Comparison of ENCODE assay signal across 8 mouse cellular contexts in genomic region chr17:26123267-26123684, GRCm38 (mm10). TPM values are rescaled to one million over a fixed set of nuclear protein-coding genes. Genes with fewer than 3 reads are reported as not detected.
DNase-seq lines count a peak whose midpoint lies in the region; ATAC-seq lines count a peak whose summit lies in the region.

Gene Mrpl28, plus strand, starts transcription at chr17:26123500.

- H3K27ac ChIP-seq in lung, embryonic 16.5 days (ENCODE audit: low read length), result 0 out of 2 replicates have a peak within 1 kb of the TSS, but pooled peaks have one; percentile 58

- H3K4me2 ChIP-seq in lung, embryonic 16.5 days (ENCODE audit: low read depth, low read length), result peak within 1 kb of the TSS; percentile 92

- peak; percentile 95 for DNase-seq in MEL-GATA-1-ER (ENCODE audit: extremely low read depth, low read depth)
- DNase-seq in cerebellum, adult 8-10 months, result peak; percentile 90
- peak; percentile 99 for DNase-seq in forelimb bud, embryonic 11.5 days (ENCODE audit: low read depth, low spot score)
- DNase-seq in layer of hippocampus, adult 9-10 months (ENCODE audit: low spot score), result peak; percentile 76
- peak; percentile 71 for DNase-seq in ovary, postnatal 10 days (ENCODE audit: low spot score)
- DNase-seq in thymus, postnatal 10 days (ENCODE audit: low spot score in 2 of 2), result peak; percentile 86 to 93

- WGBS in lung, embryonic 16.5 days, result under 1% methylated on average over 32 of the region's 32 CpGs

- ATAC-seq in hematopoietic stem cell, adult 5-6 weeks (replicated peaks in 1 of 2; ENCODE audit: insufficient read depth in 1 of 2, low FRiP score in 2 of 2, low TSS enrichment in 1 of 2, low read depth in 1 of 2, poor library complexity in 2 of 2, severe bottlenecking in 2 of 2), result peak; percentile 86 to 89
- peak; percentile 92 for ATAC-seq in lung, embryonic 16.5 days (ENCODE audit: low read depth)

- H3K9me3 ChIP-seq in lung, embryonic 16.5 days (ENCODE audit: control insufficient read depth, low read length), result no peaks in the 10 kb centered on the region

- peak within 1 kb of the TSS; percentile 88 for H3K9ac ChIP-seq in lung, embryonic 16.5 days (ENCODE audit: low read length)

- peaks cover 13% of the 10 kb centered on the region for H3K4me1 ChIP-seq in lung, embryonic 16.5 days (replicated peaks; ENCODE audit: control insufficient read depth, insufficient read depth, low read length)

- peaks cover 2% of the 10 kb centered on the region; the same call in 1 of the 2 replicates for H3K27me3 ChIP-seq in lung, embryonic 16.5 days (ENCODE audit: control insufficient read depth, insufficient read depth, low read depth, low read length)

- peaks cover 12% of the 10 kb centered on the region; the same call in 1 of the 2 replicates for H3K36me3 ChIP-seq in lung, embryonic 16.5 days (ENCODE audit: control insufficient read depth, insufficient read depth, low read length)

- peak within 1 kb of the TSS; percentile 97 for H3K4me3 ChIP-seq in lung, embryonic 16.5 days (ENCODE audit: low read length)

RNA-seq across cellular contexts. Expression of gene Mrpl28, which starts in this region (rescaled TPM):
- 21.7 and 31.0 TPM in 2 replicates for total RNA-seq in hematopoietic stem cell, adult 5-6 weeks (2017)
- polyA plus RNA-seq in lung, embryonic 16.5 days (2015; fragmentation: Nextera tagmentation; extraction: Ambion mirVana), result 188 and 194 TPM in 2 replicates

Comparison
In these comparisons a context has a peak if more than half of its experiments do, and no peak if none do; other contexts are left out.
1. Peak in every context shown above with its lines: DNase-seq, ATAC-seq, H3K4me3 ChIP-seq and H3K27ac ChIP-seq.